Mouse (Mus musculus) thymus, postnatal 36 days (tissue): ENCODE data around the gene Atf2.
"Not testable (repeated sequence)": the region's sequence is repeated elsewhere in the genome, so short reads cannot be mapped to it uniquely, and the experiment has no call there.

Source experiments
- DNase-seq, 2 experiments: peaks; one replicate each; pipeline ENCODE4 v3.0.0; 2022; ENCODE audit warnings: mixed read lengths in 2 of 2

Gene Atf2

GRCm38 (mm10) chr2:73877891-73878290, 14.5 kb downstream of the Atf2 start:
- DNase-seq: no peak

GRCm38 (mm10) chr2:73867764-73868487, 24.5 kb downstream of the Atf2 start:
- peak; percentile 41 to 56 for DNase-seq

- no peak for DNase-seq
These were observed 32.3 kb downstream of the Atf2 start for GRCm38 (mm10) chr2:73860046-73860624.

GRCm38 (mm10) chr2:73857352-73857751, 35.1 kb downstream of the Atf2 start:
- DNase-seq: no peak

- no peak for DNase-seq
These were observed 36.2 kb downstream of the Atf2 start for GRCm38 (mm10) chr2:73856246-73856645.

- no peak for DNase-seq
These were observed 57.9 kb downstream of the Atf2 start for GRCm38 (mm10) chr2:73834406-73835015.

GRCm38 (mm10) chr2:73833284-73833683, 59.2 kb downstream of the Atf2 start:
- DNase-seq: no peak

- DNase-seq: peak in 1 of 2 experiments; percentile 9
These were observed 73.7 kb downstream of the Atf2 start for GRCm38 (mm10) chr2:73818742-73819141.

- DNase-seq: no peak
These were observed 84.8 kb downstream of the Atf2 start for GRCm38 (mm10) chr2:73807609-73808008.

- not testable (repeated sequence) for DNase-seq
These were observed 92.3 kb downstream of the Atf2 start for GRCm38 (mm10) chr2:73800127-73800526.

GRCm38 (mm10) chr2:73798786-73799185, 93.7 kb downstream of the Atf2 start:
- no peak for DNase-seq

GRCm38 (mm10) chr2:73798136-73798535, 94.3 kb downstream of the Atf2 start:
- DNase-seq: no peak

GRCm38 (mm10) chr2:73791846-73792630, 100.4 kb downstream of the Atf2 start:
- DNase-seq: peak; percentile 18 to 36

- no peak for DNase-seq
These were observed 102.1 kb downstream of the Atf2 start for GRCm38 (mm10) chr2:73790332-73790731.

- no peak for DNase-seq
These were observed 104.0 kb downstream of the Atf2 start for GRCm38 (mm10) chr2:73788395-73788794.

- no peak for DNase-seq
These were observed 110.0 kb downstream of the Atf2 start for GRCm38 (mm10) chr2:73782371-73782905.

- DNase-seq: no peak
These were observed 112.0 kb downstream of the Atf2 start for GRCm38 (mm10) chr2:73780321-73781010.

GRCm38 (mm10) chr2:73779796-73780195, 112.6 kb downstream of the Atf2 start:
- DNase-seq: no peak

- DNase-seq: no peak
These were observed 113.3 kb downstream of the Atf2 start for GRCm38 (mm10) chr2:73779016-73779595.

- DNase-seq: no peak
These were observed 115.5 kb downstream of the Atf2 start for GRCm38 (mm10) chr2:73776936-73777335.

- DNase-seq: no peak
These were observed 116.6 kb downstream of the Atf2 start for GRCm38 (mm10) chr2:73775683-73776310.
